Comparison of ENCODE assay signal across 22 mouse cellular contexts in the genomic region with DNA sequence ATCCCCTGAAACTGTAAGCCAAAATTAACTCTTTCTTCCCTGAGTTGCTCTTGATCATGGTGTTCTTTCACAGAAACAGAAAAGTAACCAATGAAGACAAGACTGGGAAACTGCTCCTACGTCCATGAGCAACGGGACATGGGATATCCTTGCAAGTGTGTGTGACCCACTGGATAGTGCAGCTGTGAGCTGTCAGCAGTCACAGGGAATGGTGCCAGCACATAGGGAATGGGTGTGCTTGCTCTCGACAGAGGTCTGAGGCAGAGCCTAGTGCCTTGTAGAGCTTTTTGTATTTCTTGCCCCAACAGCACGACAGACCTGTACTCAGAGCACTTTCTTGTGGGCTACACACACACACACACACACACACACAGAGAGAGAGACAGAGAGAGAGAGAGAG.
DNase-seq lines count a peak whose midpoint lies in the region; ATAC-seq and TF ChIP-seq lines count a peak whose summit lies in the region.
"Had no signal": no experiment of that assay in that cellular context is flagged by ENCODE, and none has a peak within 500 bp of the region (broad histone marks: within the 10 kb centered on the region; RNA-seq: fewer than 3 reads in every experiment).

No protein-coding gene starts in this region.

- no peak for TF ChIP-seq CTCF in lung, postnatal 0 days (IDR thresholded peaks at IDR 0.05)

- no peaks in the 10 kb centered on the region for H3K27me3 ChIP-seq in lung, postnatal 0 days (replicated peaks; ENCODE audit: insufficient read depth, low read length)
- H3K27me3 ChIP-seq: hindbrain, embryonic 13.5 days; limb, embryonic 13.5 days; Patski had no signal

- no peaks in the 10 kb centered on the region for H3K4me1 ChIP-seq in lung, postnatal 0 days (ENCODE audit: insufficient read depth, low read depth, low read length)

- no peaks in the 10 kb centered on the region for H3K36me3 ChIP-seq in lung, postnatal 0 days (ENCODE audit: insufficient read depth, low read length)
- H3K36me3 ChIP-seq: G1E; hindbrain, embryonic 13.5 days; limb, embryonic 13.5 days had no signal

- 44% methylated on average over 4 of the region's 4 CpGs for WGBS in lung, postnatal 0 days

- peak; percentile 78 for ATAC-seq in lung, postnatal 0 days
- ATAC-seq: midbrain, embryonic 16.5 days; Patski had no signal

- H3K9me3 ChIP-seq in lung, postnatal 0 days (ENCODE audit: low read length): no peaks in the 10 kb centered on the region
- H3K9me3 ChIP-seq: hindbrain, embryonic 13.5 days; limb, embryonic 13.5 days had no signal

- peak; percentile 34 to 49 for DNase-seq in cerebellum, postnatal 10 days
- no peak for DNase-seq in cerebellum, adult 11 months
- DNase-seq in kidney, postnatal 10 days: peak; percentile 37
- DNase-seq in kidney, adult 18-20 months: no peak
- DNase-seq in lung, postnatal 0 days (ENCODE audit: low spot score): peak; percentile 55
- DNase-seq in lung, postnatal 4 days: peak; percentile 57 to 82
- DNase-seq in thymus, postnatal 14 days: no peak
- DNase-seq: right cerebral cortex, postnatal 25 days; spleen, adult 18-20 months; thymus, postnatal 25 days had no signal

- H3K4me2 ChIP-seq in lung, postnatal 0 days (replicated peaks; ENCODE audit: low read depth, low read length): no peak overlapping the region
- H3K4me2 ChIP-seq: hindbrain, embryonic 13.5 days; limb, embryonic 13.5 days; liver, embryonic 11.5 days; midbrain, embryonic 11.5 days had no signal

- H3K4me3 ChIP-seq in lung, postnatal 0 days (ENCODE audit: low read depth, low read length): no peak overlapping the region
- H3K4me3 ChIP-seq: erythroblast, embryonic 14.5 days; hindbrain, embryonic 13.5 days; layer of hippocampus, adult 2 months; left cerebral cortex, adult 2 months; limb, embryonic 13.5 days had no signal

- H3K9ac ChIP-seq in lung, postnatal 0 days (replicated peaks; ENCODE audit: low read depth): no peak overlapping the region
- H3K9ac ChIP-seq: forebrain, postnatal 0 days; hindbrain, embryonic 13.5 days; limb, embryonic 13.5 days had no signal

- TF ChIP-seq EP300 in lung, postnatal 0 days (IDR thresholded peaks at IDR 0.05): no peak

- no peak overlapping the region for H3K27ac ChIP-seq in lung, postnatal 0 days (ENCODE audit: low read length)
- H3K27ac ChIP-seq: hindbrain, embryonic 13.5 days; kidney, postnatal 0 days; layer of hippocampus, adult 2 months; left cerebral cortex, adult 2 months; limb, embryonic 13.5 days had no signal

Comparison
In these comparisons a context has a peak if more than half of its experiments do, and no peak if none do; other contexts are left out.
1. DNase-seq: peak in cerebellum, postnatal 10 days (2 of 2), kidney, postnatal 10 days (single experiment), lung, postnatal 0 days (single experiment) and lung, postnatal 4 days (2 of 2); none in cerebellum, adult 11 months (single experiment), kidney, adult 18-20 months (single experiment) and thymus, postnatal 14 days (single experiment).